Mouse (Mus musculus) spleen, postnatal 10 days (tissue): Measurements from ENCODE around the gene Irf2.
"Not testable (repeated sequence)": the region's sequence is repeated elsewhere in the genome, so short reads cannot be mapped to it uniquely, and the experiment has no call there.

Experiments
- DNase-seq, 2 experiments: peaks; one replicate each; pipeline ENCODE4 v3.0.0; 2021 to 2022; ENCODE audit warnings: low spot score in 2 of 2

Gene Irf2

DNA sequence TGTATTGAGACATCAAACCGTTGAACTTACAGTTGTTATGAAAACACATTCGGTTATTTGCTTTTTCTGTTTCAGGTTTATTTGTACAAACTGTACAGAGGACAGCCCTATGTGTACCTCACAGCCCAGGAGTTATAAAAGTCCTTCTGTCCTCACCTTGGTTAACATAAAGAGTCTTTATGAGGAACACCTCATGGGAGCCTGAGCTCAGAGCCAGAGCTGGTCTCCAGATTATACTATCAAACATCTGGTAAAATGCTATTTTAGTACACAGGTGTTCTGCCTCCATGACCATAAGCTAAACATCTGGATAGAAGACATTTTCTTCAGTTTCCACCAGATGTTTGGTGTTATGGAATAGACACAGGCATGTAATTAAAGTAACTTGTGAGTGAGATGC is 13.1 kb upstream of the Irf2 start:
- DNase-seq: no peak

DNA sequence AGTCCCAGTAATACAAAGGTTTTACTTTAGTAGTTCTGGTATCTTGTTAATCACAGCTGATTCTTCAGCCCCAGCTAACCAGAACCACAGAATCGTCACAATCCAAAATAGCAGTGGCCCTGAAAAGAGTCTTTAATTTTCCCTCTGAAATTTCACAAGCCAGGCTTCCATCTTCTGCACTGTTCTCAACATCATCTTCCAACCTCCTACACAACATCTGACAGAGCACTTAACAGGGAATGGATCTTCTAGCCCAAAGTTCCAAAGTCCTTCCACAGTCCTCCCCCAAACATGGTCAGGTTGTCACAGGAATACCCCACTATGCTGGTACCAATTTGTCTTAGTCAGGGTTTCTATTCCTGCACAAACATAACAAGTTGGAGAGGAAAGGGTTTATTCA is 9.9 kb upstream of the Irf2 start:
- DNase-seq: not testable (repeated sequence)

DNA sequence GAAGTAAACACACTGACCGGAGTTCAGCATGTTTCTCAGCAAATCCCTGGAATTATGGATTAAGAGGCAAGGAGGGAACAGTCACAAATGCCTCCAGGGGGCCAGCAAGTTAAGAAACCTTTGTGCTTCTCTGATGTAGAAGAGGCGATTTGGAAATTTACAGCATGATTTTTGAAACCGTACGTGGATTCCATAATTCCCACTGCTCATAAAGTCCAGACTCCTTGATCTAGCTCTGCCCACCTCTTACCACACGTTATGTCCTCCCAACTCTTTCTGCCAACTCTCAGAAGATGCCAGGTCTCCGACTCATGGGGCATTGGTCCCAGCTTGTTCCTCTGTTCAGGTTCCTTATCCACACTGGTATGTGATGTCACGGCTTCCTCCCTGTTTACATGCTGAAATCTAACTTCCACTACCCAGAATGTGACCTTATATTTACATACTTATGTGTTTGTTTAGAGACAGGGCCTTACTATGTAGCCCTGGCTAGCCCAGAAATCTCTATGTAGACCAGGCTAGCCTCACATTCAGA is 7.1 kb upstream of the Irf2 start:
- no peak for DNase-seq

DNA sequence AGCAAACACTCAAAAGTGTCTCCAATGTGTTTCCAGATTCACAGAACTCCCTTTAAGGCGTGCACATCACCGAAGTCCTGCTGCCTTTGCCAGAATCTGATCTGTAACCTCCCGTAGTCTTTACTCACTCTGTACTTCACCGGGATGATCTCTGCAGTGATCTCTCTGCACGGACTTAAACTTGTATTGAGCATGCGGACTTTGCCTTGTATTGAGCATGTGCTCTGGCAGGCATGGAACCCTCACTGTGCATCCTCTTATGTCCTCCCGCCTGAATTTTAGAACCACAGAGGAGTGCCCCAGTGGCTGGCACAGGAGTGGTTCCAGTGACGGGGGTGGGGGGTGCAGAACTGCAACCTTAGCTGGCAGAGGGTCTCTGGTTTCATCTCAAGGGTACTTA is 5.9 kb upstream of the Irf2 start:
- DNase-seq: no peak

DNA sequence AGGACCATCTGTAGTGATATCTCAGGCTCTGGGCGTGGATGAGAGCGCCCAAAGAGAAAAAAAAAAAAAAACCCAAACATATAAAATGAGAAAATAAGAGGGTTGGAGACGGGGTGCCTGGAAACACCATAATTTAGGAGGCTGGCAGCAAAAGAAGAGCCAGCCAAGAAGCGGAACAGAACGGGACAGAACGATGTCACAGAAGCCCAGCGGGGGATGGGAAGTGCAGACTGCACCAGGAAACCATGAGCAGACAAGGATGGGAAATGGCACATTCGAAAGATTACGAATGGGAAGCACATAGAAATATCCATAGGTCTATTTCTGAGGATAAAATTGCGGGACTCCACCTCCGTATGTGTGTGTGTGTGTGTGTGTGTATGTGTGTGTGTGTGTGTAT is 4.0 kb upstream of the Irf2 start:
- DNase-seq: no peak

DNA sequence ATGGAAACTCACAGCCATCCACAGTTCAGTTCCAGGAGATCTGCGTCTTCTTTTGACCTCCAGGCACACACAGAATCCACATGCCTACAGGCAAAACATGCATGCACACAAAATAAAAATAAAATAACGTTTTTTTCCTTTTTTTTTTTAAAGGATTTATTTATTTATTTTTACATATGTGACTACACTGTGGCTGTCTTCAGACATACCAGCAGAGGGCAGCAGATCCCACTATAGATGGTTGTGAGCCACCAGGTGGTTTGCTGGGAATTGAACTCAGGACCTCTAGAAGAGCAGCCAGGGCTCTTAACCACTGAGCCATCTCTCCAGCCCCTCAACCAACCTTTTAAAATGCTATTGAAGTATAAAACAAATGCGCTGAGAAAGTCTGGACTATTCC is 3.3 kb upstream of the Irf2 start:
- peak in 1 of 2 experiments; percentile 54 for DNase-seq

DNA sequence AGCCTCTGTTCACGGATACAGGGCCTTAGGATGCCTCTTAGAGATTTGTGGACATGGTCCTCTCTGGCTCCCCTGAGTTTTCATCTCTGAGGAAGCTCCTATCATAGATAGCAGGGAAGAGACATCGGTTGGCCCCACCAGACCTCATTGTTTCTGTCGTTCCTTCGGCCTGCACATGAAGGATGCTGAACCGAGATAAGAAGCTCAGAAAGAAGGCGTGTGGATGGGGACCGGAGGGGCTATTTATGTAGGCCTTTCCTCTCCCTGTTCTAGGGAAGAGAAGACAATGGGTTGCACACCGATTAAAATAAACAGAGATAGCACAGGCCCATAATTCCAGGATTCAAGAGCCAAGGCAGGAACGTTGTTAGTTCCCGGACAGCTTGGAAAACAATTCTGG is 2.1 kb upstream of the Irf2 start:
- no peak for DNase-seq

DNA sequence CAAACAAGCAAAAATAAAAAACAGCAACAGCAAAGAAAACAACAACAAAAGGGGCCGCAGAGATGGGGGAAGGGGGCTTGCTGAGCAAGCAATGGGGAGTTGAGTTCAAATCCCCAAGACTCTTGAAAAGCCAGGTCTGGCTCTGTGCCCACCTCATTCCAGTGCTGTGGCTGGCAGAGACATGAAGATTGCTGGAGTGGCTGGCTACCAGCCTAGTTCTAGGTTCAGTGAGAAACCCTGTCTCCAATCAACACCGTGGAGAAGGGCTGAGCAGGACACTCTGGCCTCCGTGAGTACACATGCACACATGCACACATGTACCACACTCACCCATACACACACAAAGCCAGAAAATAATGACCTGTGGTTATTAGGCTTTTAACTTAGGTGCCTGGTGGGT is 1.6 kb upstream of the Irf2 start:
- DNase-seq: peak in 1 of 2 experiments; percentile 69

DNA sequence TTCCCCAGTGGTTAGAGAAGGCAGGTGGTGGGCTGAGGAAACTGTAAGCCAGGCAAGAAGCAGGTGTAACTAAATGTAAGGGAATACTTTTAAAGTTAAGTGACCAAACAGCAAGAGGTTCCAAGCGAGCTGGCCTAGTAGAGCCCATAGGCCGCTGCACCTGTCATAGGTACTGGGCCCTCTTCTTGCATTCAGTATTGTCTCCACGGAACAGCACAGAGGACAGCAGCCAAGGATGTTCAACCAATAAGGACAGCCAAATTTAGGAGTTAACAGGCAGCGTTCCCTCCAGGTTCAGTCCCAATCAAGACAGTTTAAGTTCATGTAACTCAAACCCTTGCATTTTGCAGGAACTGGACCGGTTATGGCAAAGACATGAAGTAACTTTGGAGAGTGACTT is 931 bp upstream of the Irf2 start:
- DNase-seq: peak in 1 of 2 experiments; percentile 33

DNA sequence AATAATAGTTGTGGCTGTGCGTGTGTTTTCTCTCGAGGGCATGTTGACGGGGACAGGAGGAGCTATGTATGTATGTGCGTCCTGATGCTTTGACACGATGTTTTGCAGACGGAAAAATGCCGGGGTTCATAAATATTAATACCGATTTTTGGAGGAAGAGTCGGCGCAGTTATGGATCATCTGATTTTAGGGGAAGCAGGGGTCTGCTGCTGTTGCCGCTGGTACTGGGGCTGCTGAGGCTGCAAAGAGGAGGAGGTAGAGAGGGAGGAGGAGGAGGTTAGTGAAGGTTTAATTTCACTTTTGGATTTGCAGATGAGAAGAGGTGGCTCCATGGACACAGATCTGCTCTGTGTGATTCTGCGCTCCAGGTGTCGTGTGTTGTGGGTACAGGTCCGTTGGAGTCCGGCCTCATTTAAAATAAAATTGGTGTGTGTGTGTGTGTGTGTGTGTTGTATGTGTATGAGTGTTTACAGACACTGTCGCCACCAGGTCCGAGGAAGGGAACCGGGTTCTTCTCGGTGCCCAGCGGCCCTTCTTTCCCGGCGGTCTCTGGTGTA is 502 bp downstream of the Irf2 start:
- DNase-seq: peak in 1 of 2 experiments; percentile 67

DNA sequence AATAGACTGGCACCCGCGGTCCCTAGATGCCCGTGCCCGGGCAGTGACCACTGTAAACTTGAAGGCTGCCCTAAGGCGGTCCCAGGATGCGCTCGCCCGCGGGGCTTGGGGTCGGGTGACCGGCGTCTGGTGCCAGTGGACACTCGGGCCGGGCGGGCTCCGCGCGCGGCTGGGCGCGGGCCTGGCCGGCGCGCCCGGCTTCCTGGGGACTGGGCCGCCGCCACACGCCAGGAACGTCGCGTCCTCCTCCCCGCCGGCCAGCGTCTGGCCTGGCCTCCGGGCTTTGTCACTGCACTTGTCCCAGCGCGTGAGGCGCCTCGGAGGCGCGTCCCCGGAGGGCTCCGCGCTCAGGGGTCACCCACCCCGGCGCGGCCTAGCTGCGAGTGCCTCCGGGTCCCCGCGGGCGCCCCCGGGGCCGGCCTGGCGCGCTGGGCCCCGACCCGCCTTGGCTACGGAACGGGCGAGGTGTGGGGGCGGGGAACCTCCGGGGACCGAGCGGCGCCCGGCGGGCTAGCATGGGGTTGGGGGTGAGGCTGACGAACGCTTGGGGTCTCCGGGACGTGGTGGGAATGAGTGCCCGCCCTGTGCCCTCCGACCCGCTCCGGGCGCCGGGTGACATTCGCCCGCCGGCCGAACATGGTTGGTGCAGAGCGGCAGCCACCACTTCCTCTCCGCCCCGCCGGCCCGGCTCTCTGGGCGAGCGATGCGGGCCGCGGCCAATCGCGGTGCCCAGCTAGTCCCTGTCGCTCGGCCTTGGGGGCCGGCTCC is 1.2 kb downstream of the Irf2 start:
- DNase-seq: peak; percentile 84

DNA sequence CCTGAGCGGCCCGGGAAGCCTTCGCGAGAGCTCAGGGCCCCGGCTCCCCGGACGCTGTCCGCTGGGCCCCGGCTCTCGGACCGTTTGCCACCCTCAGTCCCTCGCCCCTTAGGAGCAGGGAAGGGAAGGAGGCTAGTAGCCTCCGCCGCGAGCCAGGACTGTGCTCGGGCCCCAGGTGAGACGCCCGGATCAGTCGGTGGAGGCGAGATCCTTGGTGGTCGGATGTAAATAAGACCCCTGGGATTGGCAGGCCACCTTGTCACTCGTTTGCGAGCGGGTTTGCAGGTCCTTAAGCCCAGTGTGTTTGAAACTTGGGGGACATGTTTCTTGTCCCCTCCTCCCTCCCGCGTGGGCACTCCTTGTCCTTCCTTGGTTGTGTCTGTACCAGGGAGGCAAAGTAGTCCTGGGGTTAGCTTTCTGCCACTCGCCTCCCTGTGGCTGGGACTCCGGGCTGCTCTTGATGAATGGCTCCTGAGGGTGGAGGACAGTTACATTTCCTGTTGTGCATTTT is 1.8 kb downstream of the Irf2 start:
- DNase-seq: peak; percentile 62 to 82

DNA sequence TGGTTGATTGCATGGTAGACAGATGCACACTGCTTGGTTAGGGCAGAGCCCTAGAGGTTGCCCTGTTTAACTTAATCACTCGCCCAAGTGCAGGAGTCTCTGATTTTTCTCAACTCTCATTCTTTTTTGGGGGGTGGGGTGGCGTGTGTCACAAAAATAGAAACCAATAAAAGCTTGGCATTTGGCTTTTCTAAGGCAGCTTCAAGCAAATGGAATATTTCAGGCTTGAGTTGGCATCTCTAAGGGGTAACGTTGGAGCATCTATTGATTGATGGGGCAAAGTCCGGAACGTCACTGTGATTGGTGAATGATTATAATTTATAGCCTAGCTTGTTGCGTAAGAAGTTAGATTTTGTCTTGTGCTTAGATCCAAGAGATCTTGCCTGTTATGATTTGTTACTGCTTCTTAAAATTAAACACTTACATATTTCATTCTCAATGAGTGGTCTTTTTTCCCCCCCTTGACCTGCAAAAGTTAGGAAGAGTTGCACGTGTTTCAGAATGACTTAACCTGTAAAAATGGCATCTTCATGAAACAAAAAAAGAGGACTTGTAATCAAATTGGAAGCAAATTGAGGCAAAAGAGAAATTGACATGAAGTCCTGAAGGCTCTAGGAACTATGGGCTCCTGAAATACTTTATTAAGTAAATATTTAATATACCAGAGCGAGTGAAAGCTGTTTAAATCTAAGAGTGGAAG is 2.6 kb downstream of the Irf2 start:
- no peak for DNase-seq

DNA sequence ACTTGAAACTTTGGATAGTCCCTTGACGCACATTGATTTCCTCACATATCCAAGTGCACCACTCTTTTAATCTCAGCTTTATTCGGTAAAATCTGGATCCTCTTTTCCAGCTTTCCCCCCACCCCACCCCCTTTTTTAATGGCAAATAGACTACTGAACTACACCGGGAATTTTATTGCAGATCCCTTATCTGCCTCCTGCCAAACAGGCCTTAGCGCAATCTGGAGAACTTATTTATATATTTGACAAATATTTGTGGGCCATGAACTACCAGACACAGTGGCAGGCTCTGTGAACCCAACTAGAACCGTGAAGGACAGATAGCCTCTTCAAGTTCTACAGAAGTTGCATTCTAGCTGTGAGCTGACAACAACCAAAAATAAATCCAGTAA is 3.2 kb downstream of the Irf2 start:
- peak in 1 of 2 experiments; percentile 9 for DNase-seq

DNA sequence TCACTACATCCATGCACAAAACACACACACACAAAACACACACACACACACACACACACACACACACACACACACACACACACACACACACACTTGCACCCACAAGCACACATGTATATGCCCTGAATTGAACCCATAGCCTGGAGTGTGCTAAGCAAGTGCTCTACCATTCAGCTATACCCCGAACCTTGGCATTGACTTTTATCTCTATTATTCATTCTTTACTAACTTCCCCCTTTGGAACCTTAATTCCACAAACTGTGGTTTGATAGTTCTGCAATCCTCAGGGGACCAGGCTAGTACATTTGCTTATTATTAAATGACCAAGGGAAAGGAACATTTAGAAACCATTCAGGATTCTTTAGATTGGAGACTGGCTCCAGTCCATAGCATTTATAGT is 5.9 kb downstream of the Irf2 start:
- DNase-seq: no peak

DNA sequence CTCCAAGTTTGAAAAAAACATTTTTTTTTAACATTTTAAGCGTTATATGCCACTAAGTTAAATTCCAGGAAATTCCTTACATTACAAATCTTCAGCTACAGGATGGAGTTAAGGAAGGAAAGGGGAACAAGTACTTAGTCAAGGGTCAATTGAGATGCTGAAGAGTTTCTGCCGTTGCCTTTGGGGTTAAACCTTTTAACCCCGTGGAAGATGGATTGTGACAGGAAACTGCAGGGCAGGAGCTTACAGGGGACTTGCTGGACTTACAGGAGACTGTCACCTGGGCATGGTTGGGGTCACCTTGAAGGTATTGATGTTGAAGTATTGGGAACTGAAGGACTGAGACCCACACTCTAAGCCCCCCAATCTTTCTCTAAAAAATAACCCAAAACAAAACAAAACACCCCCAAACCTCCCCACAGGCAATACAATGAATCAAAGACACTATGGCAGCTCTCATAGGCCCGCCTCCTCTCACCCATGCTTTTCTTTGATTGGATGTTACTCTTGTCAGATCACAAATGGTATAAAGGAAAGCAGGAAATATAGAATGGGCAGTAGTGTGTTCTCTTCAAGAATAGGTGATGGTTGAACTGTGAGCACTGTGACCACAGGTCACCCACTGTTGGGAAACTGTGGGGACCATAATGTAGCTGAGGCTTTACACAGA is 7.9 kb downstream of the Irf2 start:
- DNase-seq: peak in 1 of 2 experiments; percentile 51

DNA sequence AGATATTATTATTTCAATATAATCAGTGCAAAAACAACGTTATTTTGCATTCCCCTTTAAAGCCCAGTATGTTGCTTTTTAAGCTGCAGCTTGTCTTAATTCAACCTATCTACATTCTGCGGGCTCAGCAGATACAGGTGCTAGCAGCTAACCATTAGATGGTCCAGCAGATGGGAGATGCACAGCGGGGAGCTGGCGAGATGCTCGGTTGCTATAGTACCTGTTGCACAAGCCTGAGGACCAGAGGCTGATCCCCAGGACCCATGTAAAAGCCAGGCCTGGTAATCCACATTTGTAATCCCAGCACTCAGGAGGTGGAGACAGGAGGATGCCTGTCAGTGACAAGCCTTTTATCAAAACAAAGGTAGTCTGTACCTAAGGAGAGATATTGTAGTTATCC is 10.5 kb downstream of the Irf2 start:
- DNase-seq: no peak

DNA sequence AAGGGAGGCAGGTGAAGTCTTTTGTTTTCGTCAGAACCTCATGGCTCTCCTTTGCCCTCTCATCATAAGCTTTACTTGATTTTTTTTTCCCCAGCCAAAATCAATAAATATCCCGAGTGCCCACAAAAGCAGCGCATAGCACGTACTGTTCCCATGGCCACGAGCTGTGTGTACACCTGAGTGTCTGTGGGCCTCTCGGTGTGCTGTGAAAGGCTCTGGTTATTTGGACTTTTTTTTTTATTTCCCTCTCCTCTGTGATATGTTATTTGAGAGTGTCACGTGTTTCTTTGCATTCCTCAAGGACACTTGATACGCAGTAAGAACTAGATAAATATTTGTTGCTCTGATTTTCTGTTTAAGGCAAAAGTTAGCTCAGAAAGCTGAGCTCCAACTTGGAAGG is 11.0 kb downstream of the Irf2 start:
- DNase-seq: no peak

DNA sequence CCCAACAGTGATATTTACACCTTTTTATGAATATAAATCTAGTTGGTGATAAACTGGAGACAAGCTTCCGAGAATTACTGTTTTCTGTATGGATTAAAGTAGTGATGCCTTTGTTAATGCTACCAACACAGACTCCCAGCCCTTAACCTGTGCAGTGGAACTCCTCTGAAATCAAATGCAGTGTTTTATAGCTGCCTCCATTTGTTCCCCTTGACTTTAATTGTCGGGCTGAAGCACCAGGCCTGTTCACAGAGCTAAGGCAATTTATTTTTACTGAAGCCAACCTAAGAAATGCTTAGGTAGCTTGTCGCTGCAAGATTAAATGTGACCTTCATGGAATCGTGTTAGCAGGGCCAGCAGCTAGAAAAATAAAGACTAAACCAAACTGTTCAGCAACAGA is 11.6 kb downstream of the Irf2 start:
- DNase-seq: no peak

DNA sequence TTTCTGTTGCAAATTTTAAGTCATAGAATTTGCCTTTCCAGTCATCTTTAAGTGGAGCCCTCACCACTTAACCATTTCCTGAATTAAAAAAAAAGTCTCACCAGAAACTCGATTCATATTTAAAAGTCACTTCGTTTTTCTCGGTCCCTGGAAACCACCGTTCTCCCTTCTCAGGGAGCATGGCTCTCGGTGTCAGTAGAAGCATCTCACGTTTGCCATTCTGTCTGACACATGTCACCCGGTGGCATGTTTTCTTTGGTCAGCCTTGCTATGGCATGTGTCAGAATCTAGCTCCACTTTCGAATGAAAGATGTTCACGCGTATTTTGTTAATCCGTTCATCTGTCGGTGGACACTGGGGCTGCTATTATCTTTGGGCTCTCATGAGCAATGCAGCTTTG is 13.5 kb downstream of the Irf2 start:
- no peak for DNase-seq

DNA sequence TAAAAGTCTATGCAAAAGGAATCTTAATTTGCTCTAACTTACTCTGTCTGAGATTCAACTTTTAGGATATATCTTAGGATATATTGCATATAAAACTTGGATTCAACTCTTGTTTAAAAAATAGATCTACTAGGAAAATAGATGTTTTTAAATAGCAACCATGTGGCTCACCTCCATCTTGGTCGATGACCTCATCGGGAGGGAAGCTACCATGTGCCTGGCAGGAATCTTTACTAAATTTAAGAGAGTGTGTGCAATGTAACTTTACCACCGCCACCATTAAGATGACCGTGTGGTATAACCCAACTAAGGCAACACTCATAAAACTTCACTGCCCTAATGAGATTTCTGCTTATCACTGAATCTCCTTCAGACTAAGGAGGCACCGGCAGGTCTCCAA is 14.8 kb downstream of the Irf2 start:
- no peak for DNase-seq

DNA sequence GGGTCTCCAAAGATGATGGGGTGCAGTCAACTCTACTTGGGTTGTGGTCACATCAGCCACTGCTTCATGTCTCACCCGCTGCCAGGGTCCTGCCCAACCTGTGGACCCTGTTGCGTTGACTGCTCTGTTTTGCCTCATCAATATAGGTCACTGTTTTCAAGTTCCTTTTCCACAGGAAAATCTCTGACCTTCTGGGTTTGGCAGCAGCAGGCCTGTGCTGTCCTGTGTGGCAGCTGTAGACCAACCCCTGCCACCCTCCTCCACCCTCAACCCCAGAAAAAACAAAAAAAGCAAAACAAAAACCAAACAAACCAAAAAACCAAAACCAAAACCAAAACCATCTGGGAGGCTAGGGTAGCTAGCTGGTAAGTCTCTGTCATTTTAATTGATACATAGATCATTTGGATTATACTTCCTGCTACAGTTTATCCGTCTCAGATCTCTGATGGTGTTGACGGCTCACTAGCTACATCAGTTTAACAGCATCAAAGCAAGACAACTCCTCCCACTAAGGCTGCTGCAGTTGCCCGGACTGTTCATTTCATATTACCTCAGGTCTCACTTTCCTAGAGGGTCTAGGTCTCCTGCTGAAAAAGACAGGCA is 16.3 kb downstream of the Irf2 start:
- DNase-seq: no peak
